Mouse (Mus musculus) cerebellum, adult (tissue): ENCODE results near the gene Cxcl3.
A peak's percentile ranks its signal among the peaks of the same experiment; 100 is the strongest.

Experiments
- ATAC-seq: cut with Nextera tagmentation; 2 replicates; pipeline ENCODE4 v1.9.2; 2017; ENCODE audit warnings: mild to moderate bottlenecking, moderate library complexity, mixed read lengths; ENCODE audit not compliant: insufficient number of reproducible peaks, low FRiP score, low TSS enrichment

Cxcl3 gene

DNA sequence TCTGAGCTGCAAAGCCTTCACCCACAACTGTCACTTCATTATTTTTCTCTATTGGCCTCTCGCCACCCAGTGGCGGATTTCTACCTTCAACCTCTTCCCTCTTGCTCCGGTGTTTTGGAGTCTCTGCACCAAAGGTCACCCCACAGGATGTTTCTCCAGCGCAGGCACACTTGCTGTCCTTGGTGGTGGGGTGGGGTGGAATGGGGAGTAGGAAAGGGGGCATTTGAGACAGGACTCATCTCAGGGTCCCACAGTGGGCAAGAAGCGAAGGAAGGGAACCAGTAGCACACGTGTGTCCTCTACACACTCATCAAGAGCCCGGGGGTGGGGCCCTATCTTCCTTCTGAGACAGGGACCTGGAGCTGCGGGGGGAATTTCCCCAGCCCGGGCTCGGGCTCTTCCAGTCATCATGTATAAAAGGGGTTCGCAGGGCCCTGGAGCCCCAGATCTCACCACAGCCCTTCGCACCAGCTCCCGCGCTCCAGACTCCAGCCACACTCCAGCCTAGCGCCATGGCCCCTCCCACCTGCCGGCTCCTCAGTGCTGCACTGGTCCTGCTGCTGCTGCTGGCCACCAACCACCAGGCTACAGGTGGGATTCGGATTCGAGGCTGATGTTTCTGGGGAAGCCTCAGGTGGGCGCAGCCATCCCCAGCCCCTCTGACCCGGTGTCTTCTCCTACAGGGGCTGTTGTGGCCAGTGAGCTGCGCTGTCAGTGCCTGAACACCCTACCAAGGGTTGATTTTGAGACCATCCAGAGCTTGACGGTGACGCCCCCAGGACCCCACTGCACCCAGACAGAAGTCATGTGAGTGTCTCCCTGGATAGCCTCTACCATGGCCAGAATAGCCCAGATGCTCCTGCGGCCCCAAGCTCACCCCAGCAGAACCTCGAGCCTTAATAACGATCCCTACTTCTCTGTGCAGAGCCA lies at the start of gene Cxcl3:
Cxcl3 (plus strand) TSS at position 445 of the 930 bp plus-strand sequence.
- ATAC-seq: peak; percentile 56; the same call in 1 of the 2 replicates

DNA sequence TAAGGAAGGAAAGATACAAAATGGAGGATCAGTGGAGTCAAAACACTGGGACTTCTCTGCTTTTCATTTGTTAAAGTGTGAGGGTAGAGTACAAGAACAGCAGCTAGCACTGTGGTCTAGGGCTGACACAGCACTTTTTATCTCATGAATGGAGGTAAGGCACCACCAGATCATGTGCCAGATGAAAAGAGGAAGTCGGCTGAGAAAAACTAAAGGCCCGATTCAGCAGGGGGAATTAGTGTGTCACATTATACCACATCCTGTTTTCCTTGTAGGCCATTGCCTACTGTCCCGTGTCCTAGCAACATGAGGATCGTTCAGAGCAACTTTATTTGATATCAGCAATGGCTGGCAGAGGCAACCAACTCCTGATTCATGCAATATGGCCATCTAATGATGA lies 43.9 kb upstream of the Cxcl3 start:
- no peak for ATAC-seq

- ATAC-seq: no peak
Measured at GRCm38 (mm10) chr5:90753934-90754333, 32.0 kb upstream of the Cxcl3 start.

- no peak for ATAC-seq
Measured at GRCm38 (mm10) chr5:90758020-90758605, 27.8 kb upstream of the Cxcl3 start.

GRCm38 (mm10) chr5:90759077-90760065 lies 26.5 kb upstream of the Cxcl3 start, which contains the start of gene Cxcl5:
Gene Cxcl5 (plus strand): TSS chr5:90759360.
- no peak for ATAC-seq

DNA sequence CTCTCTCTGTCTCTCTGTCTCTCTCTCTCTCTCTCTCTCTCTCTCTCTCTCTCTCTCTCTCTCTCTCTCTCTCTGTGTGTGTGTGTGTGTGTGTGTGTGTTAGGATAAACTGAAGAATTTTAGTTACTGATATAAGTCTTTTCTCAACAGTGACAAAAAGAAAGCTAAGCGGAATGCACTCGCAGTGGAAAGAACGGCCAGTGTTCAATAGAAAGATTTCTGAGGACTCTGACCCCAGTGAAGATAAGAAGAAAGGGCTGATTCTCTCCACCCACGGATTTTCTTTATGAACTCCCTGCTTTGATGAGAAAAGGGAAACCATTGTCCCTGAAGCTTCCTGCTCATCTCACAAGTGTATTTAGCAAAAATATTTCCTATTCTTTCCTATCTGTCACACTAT lies 25.6 kb upstream of the Cxcl3 start:
- no peak for ATAC-seq

DNA sequence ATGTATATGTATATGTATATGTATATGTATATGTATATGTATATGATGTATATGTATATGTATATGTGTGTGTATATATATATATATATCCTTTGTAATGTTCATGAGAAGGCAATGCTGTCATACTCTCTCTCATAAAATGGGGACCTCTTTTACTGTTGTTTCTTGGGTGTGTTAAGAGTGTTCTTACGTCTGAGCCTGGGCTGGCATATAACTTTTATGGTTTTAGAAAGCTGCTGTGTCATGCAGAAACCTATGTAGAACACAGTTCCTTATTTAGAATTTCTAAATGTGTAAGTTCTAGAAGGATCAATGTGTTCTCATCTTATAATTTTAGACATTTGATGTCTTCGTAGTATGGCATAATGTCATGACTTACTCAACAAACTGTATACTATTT lies 25.1 kb upstream of the Cxcl3 start:
- no peak for ATAC-seq

DNA sequence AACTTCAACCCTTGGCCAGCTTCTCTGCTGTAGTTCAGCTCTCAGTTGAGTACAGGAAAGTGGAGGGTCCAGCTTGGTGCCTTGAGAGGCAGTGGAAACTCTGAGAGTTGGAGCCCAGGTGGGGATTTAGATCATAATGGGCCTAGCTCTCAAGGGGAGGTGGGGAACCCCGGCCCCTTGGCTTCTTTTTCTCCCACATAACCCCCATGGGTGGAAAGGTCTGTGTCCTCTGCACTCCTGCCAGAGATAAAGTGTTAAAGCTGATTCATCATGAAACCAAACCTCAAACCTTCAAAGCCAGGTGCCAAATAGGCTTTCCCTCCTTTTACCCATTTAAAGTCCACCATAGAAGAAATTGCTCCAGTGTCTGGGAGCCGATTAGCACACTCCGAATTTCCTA lies 24.1 kb upstream of the Cxcl3 start:
- ATAC-seq: no peak

DNA sequence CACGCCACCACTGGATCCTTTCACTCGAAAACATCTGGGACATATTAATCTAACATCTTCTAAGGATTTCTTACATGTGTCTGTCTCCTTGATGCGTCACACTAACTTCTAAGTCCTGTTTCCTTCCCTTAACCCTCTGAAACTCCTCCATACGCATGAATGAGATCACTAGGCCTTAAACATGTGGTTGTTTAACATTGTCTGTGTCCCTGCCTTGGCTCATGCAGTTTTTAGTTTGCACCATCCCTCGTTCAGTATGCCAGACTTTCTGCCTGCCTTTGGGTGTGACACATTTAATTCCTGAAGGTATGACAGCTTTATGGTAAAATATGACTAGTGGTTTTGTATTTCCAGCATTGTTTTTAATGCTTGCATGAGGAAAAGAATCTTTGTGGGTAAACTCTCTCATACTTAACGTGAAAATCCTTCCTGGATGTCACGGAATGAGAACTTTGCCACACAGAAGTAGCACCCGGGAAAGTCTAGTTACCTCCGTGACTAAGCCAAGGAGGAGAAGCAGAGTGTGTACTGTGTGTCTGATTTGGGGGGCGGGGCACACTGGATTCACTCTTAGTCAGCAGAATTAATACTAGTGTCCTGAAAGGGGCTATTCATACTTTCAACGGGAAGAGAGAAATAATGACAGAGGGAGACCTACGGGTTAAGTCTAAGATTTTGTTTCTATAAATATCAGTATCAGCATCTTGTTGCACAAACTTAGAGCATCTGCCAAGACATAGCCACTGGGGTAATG lies 21.8 kb upstream of the Cxcl3 start:
- ATAC-seq: no peak

DNA sequence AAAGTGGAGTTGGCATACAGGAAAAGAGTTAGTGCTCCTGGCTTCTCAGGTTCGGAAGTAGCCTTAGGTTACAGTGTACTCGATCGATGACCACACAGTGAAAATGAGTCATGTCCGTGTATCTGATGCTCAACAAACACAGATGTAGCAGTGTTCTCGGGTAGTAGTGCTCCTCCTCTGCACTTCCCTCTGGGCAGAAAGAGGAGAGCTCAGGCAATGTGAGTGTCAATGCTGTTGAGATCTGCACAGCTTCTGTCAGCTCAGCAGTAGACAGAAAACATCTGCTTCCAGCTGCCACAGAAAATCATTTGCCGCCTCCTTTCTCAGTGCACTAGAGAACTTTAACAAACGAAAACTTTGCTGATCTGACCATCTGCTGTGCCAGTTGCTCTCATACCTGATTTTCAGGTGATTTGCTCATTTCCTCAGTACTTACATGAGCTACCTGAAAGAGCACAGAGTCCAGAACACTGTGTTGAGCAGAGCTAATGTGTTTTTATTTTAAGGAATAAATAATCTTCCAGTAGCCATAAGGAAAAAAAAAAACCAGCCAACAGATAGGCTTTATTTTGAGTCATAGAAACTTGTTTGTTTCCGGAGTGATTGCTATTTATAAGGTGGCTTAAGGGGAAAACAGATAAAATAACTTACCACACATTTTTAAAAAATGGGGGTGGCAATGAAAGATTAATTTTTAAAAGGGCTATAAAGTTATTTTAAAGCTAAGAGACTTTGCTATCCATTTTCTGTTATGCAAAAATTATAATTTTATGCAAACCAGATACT lies 19.9 kb upstream of the Cxcl3 start:
- ATAC-seq: no peak

DNA sequence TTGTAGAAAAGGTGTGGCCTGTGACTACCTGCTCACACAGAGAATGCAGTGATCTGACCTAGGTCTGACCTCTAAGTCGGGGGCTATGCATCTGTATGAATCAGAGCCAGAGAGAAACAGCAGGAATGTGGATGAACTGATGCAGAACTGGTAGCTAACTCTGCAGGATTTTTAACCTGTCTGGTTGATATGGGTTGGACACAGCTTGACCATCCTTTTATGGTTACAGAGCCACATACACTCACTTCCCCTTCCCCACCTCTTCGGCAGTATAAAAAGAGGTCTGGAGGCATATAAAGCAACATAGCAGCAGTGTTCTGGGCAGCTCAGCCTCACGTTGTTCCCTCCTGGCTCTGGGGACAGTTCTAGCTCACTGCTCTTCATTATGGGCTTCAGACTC lies 17.7 kb upstream of the Cxcl3 start, which contains the start of gene Ppbp:
Ppbp (plus strand) TSS at position 301 of the 400 bp plus-strand sequence.
- ATAC-seq: no peak

DNA sequence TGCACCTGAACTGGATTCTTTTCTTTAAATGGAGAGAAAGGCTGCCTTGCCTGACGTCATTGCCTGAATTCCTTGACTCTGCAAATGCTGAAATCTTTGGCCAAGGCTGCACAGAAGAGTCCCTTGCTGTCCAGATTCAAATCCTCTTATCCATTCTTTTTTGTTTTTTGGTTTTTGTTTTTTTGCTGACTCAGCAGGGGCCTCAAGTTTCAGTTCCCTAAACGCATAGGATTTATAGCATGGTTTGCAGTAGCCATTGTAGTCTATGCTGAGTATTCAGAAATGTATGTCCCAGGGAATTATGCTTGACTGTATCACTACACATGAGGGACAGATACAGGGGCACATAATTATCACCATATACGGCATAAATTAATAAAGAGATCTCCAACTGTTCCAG lies 14.5 kb upstream of the Cxcl3 start:
- no peak for ATAC-seq

- no peak for ATAC-seq
Measured at GRCm38 (mm10) chr5:90771880-90772653, 13.8 kb upstream of the Cxcl3 start, which contains the start of gene Pf4. Gene Pf4 (plus strand): TSS chr5:90772435.

DNA sequence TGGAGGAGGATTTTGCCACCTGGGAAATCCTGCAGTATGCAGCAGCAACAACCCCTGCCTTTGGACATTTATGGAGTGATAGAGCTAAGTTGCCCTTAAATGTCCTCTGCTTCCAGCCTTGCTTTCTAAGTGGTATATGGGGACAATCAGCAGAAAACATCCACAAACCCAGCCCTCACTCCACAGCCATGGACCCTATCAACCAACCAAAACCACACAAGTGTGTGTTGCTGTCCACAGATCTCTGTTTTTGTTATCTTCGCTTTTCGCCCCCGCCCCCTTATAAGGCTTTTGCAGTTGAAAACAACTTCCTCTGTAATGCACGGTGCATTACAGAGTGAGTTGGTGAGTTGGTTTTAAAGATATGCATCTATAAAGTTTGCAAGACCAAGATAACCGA lies 10.3 kb upstream of the Cxcl3 start:
- ATAC-seq: no peak

DNA sequence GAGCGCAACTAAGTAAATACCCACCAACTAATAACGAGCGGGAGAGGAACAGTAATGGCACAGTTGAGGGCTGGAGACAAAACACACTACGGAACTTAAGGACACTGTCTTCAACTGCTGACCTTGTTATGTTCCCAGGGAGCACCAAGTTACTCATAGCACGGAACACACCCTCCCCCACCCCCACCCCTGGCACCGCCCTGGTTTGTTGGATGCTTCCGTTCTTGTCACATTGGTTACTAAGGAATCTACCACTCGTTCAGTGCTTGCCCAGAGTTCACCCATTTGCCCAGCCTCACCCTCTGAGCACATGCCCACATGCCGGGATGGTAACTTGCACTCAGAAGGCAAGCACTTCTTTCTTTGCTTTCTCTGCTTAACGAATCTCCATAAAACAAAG lies 8.3 kb upstream of the Cxcl3 start:
- ATAC-seq: no peak

DNA sequence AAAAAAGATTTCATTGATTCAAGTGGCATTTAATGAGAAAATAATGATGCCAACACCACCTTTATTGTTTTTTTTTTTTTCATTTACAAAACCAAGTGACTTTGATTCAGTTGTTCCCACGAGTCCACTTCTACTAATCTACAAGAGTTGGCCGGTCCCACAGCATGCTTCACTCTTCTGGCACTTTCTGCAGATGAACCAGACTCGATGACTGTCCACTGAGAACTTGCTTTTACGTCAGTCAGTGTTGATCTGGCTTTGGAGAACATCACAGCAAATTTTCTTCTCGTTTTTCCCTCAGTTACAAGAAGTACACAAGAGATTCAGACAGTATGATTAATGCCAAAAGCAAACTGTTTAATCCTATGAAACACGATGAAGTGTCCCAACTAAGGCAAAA lies 7.0 kb upstream of the Cxcl3 start:
- ATAC-seq: no peak

GRCm38 (mm10) chr5:90783697-90784096 lies 2.2 kb upstream of the Cxcl3 start:
- ATAC-seq: no peak

GRCm38 (mm10) chr5:90788114-90788513 lies 2.2 kb downstream of the Cxcl3 start:
- ATAC-seq: no peak
